Mouse (Mus musculus): ENCODE results near the gene Gpr15.

The Gpr15 gene

GRCm38 (mm10) chr16:58718666-58719120 is at the start of gene Gpr15:
Gpr15 (minus strand) TSS chr16:58719070.
- peak in 1 of 2 experiments; percentile 6 for DNase-seq (ENCODE audit: low read depth in 2 of 2, low spot score in 2 of 2)

DNA sequence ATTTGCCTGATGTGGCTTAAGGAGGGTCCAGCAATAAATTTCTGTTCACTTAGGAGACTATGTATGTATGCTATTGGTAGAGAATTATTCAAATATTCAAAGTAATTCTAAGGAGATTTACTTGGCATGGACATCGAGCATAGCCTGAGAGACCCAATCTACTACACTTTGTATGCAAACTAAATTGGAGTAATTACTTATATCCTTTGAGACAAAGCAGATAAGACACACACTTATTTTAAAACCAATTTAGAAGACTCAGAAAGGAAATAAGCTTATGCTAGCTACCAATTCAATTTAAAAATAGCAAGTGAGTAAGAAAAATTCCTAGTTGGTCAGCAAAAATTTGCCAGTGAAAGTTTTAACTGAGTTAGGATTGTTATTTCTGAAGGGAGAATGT is 44.2 kb upstream of the Gpr15 start, which contains the start of gene Olfr172:
TSS of gene Olfr172 (minus strand) at position 101 of the 400 bp plus-strand sequence.
- DNase-seq (ENCODE audit: low read depth in 2 of 2, low spot score in 2 of 2) = no peak

DNA sequence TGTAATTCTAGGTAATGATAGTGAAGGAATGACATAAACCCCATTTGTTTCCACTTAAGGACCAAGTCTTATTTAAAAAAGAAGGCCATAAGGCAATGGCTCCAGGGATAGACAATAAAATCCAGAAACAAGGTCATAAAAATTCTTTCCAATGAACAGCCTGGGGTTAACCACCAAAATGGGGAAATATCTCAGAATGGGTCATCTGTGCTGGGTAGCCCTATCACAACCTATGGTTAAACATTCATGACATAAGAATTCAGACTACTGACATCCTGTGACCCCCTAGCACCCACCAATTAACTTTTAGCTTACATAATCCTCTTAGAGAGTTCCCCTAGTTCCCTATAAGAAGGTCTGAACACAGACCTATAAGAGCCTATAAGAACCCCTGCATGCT is 37.3 kb upstream of the Gpr15 start:
- no peak for DNase-seq (ENCODE audit: low read depth in 2 of 2, low spot score in 2 of 2)

DNA sequence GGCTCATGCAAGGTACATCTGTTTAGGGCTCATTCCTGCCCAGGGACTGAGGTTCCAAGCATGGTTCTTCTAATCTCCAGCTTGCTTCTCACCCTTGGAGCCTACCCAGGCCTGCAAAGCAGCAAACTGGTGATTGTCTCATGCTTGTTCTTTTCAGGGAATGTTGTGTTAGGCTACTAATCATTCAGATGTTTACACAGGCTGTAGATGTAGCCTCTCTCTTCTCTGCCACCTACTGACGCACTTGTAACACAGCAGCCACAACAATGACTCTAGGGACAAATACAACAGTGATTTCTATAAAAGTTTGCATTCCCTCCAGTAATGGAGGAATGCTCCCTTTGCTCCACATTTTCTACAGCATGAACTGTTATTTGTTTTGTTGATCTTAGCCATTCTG is 32.4 kb upstream of the Gpr15 start:
- no peak for DNase-seq (ENCODE audit: low read depth in 2 of 2, low spot score in 2 of 2)

- no peak for DNase-seq (ENCODE audit: low read depth in 2 of 2, low spot score in 2 of 2)
Measured at GRCm38 (mm10) chr16:58746715-58747114, 27.8 kb upstream of the Gpr15 start.

DNA sequence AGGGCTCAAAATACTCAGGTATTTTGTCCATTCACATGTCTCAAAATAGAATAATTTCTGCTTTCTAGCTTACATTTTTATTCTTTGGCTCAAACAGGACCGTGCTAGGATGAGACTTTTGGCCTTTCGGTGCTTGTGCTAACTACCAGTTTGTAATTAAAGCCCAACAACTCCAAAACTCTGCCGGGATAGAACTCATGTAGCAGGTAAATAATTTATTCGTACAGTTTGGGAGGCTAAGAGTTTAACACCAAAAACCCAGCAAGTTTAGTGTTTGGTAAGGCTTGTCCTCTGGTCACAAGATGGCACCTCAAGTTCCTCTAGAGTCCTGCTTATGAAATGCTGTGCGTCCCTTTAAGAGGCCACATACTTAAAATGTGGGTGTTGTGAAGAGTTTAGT is 21.9 kb upstream of the Gpr15 start:
- no peak for DNase-seq (ENCODE audit: low read depth in 2 of 2, low spot score in 2 of 2)

DNA sequence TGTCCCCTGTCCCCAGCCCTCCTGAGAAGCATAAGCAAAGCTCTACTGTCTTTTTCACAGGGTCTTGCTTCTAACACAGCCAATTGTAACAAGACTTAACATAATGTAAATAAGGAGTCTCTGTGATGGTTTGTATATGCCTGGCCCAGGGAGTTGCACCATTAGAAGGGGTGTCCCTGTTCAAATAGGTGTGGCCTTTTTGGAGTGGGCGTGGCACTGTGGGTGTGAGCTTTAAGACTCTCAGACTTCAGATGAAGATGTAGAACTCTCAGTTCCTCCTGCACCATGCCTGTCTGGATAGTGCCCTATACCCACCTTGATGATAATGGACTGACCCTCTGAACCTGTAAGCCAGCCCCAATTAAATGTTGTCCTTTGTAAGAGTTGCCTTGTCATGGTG is 19.9 kb upstream of the Gpr15 start:
- DNase-seq (ENCODE audit: low read depth in 2 of 2, low spot score in 2 of 2) = no peak

GRCm38 (mm10) chr16:58738205-58738604 is 19.3 kb upstream of the Gpr15 start:
- no peak for DNase-seq (ENCODE audit: low read depth in 2 of 2, low spot score in 2 of 2)

DNA sequence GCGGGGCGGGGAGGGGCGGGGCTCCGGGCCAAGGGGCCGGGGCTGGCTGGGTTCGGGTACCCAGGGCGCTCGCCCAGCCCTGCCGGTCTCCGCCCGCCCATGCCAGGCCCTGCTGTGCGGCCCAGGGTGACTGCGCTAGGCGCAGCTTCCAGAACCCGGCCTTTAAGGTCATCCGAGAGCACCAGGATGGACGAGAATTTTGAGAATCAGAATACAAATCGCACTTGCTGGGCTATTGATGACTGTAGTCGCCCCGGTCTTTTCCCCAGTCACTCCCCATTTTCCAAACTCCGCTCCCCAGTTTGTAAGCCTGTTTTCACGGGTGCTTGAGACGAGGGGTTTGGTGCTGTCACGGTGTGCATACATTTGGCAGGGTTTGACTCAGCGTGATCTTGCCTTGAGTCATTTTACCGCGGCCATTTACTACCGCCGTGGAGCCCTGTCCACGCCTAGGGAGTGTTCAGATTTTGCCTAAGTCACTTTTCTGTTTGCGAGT is 9.4 kb upstream of the Gpr15 start:
- DNase-seq (ENCODE audit: low read depth in 2 of 2, low spot score in 2 of 2) = no peak

DNA sequence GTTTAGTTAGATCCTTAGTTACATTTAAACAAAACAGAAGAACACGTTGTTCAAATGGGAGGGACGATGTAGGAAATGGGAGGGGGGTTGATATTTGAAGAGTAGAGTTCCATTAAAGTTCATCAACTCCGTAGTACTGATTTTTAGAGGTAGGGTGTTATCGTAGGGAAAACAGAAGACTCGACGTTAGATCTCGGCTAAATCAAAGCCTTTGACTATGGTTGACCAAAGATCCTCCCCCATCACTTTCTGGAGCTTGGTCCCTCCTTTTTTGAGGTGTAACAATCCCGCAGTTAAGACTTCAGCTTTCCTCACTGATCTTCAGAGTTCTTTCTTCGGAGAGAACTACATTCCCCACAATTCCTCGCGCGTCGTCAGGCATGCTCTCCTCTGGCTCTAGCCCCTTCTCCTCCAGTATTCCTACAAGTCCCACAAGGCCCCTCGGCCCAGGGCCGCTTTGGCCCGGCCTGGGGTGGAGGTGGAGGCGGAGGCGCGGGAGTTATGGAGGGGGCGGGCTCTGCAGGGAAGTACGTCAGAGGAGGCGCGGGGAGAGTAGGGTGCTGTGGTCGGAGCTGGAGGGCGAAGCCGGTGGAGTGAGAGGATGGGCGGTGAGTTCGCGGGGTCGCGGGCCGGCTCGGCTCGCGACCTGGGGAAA is 8.7 kb upstream of the Gpr15 start, which contains the start of gene Cldnd1:
TSS of gene Cldnd1 (plus strand) at position 434 of the 655 bp plus-strand sequence.
- DNase-seq (ENCODE audit: low read depth in 2 of 2, low spot score in 2 of 2) = peak; percentile 93

DNA sequence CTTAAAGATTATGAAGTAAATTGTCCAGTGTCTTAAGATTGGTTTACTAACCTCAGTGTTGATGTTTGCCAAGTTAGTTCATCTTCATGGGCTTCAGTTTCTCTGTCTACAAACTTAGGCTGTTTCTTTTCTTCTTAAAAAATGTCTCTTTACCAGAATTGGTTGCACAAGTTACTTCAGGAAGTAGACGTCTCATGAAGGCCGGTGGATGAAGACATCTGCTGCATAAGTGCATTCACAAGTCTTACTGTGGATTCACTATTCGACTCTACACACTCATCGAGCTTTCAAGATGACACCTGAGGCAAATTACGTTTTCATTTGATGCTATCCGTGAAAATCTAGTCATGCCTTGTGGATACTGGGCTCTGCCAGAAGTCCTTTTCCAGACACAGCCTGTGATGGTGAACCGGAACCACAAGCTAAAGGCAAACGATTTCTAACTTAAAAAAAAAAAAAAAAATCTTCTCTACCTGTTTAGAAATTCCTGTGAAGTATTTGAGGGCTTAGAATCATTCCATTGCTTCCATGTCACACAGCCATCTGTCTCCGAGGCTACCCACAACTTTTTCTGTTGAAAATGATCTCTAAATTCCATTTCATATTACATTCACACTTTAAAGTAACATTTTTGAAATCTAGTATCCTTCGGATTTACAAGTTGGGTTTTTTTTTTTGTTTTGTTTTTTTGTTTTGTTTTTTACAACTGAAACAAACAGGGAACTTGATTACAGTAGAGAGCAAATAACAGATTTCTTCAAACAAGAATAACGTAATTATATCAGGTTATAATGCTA is 8.0 kb upstream of the Gpr15 start:
- DNase-seq (ENCODE audit: low read depth in 2 of 2, low spot score in 2 of 2) = no peak

DNA sequence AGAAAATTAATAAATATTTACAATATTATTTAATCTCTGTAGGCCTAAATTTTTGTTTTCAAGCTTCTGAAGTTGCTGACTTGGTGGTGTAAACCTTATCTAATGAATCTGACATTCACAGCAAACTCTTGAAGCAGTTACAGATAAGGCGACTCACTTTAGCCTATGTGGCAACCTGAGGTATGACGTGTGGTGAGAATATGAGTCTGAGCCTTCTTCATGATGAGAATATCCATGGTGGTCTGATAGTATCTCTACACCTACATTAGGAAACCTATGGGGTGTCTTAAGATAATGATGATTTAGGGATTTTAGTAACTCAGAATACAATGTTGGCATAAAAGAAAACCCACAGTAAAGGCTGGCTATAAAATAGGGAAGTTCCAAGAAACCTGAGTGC is 3.4 kb upstream of the Gpr15 start:
- no peak for DNase-seq (ENCODE audit: low read depth in 2 of 2, low spot score in 2 of 2)

DNA sequence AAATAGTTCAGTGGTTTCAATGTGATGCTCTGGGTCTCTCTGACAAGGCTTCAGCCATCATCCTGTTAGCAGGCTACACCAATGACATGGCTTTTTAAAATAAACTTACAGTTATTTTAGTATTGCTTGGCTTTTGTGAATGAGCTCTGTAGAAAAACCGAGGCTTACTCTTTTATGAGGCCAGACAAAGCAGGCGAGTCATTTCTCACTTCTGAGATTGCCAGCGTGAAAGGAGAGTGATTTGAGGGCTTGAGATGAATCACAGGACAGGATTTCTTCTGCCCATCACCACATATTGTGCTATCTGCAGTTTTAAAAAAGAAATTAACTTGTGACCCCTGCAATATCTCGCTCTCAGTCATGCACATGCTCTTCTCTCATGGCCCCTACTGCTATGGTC is 3.9 kb downstream of the Gpr15 start:
- DNase-seq (ENCODE audit: low read depth in 2 of 2, low spot score in 2 of 2) = no peak

DNA sequence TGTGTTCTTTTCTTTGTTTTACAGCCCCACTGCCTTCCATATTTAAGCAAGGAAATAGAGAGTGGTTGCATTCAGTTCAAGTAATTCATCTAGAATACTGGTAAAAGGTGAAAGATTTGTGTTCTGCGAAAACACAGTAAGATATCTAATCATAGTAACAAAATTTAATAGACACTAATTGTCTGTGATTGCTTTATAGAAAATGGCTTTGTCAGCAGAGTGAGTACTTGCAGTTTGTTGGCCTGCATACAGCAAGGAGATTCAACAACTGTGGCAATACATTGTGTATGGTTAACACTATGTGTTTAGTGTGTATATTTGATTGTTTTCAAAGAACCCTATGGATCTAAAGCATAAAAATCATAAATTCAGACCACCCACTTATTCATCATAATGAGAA is 5.7 kb downstream of the Gpr15 start:
- no peak for DNase-seq (ENCODE audit: low read depth in 2 of 2, low spot score in 2 of 2)

DNA sequence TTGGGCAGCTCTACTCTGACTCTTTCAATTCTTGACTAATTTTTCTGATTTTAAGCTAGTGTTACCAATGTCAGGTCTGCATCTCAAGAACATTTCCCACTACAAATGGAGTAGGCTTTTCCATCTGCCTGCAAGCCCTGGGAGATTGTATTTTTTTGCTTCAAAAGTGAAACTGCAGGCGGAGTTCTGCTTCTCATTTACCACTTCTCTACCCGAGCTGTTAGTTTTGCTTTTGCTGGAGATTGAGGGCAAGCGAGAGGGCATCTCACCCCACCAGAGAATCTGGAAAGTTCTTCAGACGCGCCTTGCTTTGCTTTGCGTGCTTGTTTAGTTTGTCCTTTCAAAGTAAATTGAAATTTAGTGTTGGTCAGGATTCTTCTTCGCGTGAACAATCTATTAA is 6.6 kb downstream of the Gpr15 start:
- DNase-seq (ENCODE audit: low read depth in 2 of 2, low spot score in 2 of 2) = no peak

DNA sequence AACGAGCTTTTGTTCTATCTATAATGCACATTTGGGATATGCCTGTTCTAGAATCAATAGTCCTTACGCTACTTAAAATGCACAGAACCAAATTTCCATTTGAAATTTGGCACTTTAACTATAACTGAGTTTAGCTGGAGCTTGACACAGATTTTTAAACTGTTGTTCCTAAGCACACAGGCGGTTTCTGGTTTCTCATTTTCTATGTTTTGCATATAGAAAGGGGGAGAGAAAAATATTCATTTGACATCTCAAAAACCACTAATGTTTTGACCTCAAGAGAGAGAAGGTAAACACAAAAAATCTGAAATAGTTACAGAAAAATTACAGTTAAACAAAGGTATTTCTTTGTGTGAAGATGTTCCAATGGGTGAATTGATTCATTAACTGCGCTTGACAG is 9.3 kb downstream of the Gpr15 start:
- no peak for DNase-seq (ENCODE audit: low read depth in 2 of 2, low spot score in 2 of 2)

DNA sequence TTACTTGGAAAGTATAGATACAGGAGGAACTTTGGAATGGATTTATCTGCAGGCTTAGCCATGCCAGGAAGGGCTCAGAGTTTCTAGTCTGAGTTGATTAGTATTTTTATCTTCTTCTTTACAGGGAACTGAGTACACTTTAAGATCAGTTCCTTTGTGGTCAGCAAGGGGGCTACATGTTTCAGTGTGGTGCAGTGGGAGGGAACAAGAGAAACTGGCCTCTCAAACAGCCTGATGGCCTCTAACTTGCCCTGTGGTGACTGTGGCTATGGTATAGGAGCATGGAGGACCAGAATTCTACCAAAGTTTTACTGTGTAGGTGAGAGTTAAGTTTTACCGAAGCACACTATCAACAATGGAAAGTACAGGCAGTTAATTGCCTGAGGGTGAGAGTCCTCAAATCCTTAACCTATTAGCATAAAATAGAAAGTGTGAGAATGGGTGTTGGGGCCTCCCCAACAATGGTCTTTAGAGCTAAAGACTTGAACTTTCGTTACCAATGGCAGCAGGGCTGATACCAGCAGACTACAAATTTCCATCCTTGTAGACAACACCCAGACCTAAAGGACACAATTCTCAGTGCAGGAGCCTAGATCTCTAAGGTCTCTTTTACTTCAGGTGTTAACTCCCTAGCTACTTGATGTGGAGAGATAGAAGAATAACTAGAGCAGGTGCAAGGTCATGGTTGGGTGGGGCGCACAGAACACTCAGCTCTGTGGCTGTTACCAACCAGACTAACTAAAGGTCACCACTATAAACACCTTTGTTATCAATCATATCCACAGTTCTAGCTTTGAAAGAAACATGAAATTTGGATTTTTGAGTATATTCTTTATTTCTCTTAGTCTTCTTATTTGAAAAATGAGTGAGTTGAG is 10.0 kb downstream of the Gpr15 start:
- no peak for DNase-seq (ENCODE audit: low read depth in 2 of 2, low spot score in 2 of 2)

GRCm38 (mm10) chr16:58707276-58707905 is 11.5 kb downstream of the Gpr15 start:
- DNase-seq (ENCODE audit: low read depth in 2 of 2, low spot score in 2 of 2) = no peak

GRCm38 (mm10) chr16:58704999-58705398 is 13.9 kb downstream of the Gpr15 start:
- no peak for DNase-seq (ENCODE audit: low read depth in 2 of 2, low spot score in 2 of 2)

- no peak for DNase-seq (ENCODE audit: low read depth in 2 of 2, low spot score in 2 of 2)
Measured at GRCm38 (mm10) chr16:58703382-58704124, 15.3 kb downstream of the Gpr15 start.

All from CD8-positive naive resting alpha-beta T cell, adult 2 months (primary cell).